ENCODE assay signal across 28 mouse cellular contexts in genomic region chr9:83608135-83608534, GRCm38 (mm10).
DNase-seq lines count a peak whose midpoint lies in the region; ATAC-seq and TF ChIP-seq lines count a peak whose summit lies in the region.
"Had no signal": no experiment of that assay in that cellular context is flagged by ENCODE, and none has a peak within 500 bp of the region (broad histone marks: within the 10 kb centered on the region; RNA-seq: fewer than 3 reads in every experiment).

No protein-coding gene starts in this region.

- no peak overlapping the region for H3K9ac ChIP-seq in midbrain, embryonic 15.5 days
- H3K9ac ChIP-seq: embryonic facial prominence, embryonic 12.5 days; embryonic facial prominence, embryonic 15.5 days; forebrain, embryonic 12.5 days; forebrain, embryonic 15.5 days; heart, embryonic 12.5 days; heart, embryonic 15.5 days; hindbrain, embryonic 13.5 days; intestine, embryonic 15.5 days had no signal

- DNase-seq in layer of hippocampus, adult 2 months (ENCODE audit: low spot score in 2 of 2), result no peak
- no peak for DNase-seq in layer of hippocampus, adult 9-11 months
- DNase-seq in midbrain, embryonic 10.5 days (ENCODE audit: low spot score), result no peak
- peak; percentile 70 for DNase-seq in telencephalon, adult 2 months (ENCODE audit: low read depth, low spot score)
- no peak for DNase-seq in adrenal gland, postnatal 25 days
- DNase-seq: adrenal gland, postnatal 10 days; B cell, adult 2 months; cerebellum, adult 18-20 months; cerebellum, adult 9-10 months; cerebellum, postnatal 14 days; gastrocnemius, postnatal 25 days; heart, adult 18-20 months; heart, postnatal 10 days; heart, postnatal 36 days had no signal

- no peaks in the 10 kb centered on the region for H3K9me3 ChIP-seq in midbrain, embryonic 10.5 days (replicated peaks)
- no peaks in the 10 kb centered on the region for H3K9me3 ChIP-seq in midbrain, embryonic 15.5 days
- H3K9me3 ChIP-seq: embryonic facial prominence, embryonic 12.5 days; embryonic facial prominence, embryonic 15.5 days; forebrain, embryonic 12.5 days; forebrain, embryonic 15.5 days; G1E; heart, embryonic 12.5 days; heart, embryonic 15.5 days; hindbrain, embryonic 10.5 days; hindbrain, embryonic 13.5 days; intestine, embryonic 15.5 days had no signal

- no peak for ATAC-seq in midbrain, embryonic 15.5 days (replicated peaks)
- ATAC-seq: forebrain, embryonic 15.5 days; hindbrain, embryonic 16.5 days; intestine, embryonic 15.5 days; Patski had no signal

- H3K36me3 ChIP-seq in midbrain, embryonic 10.5 days, result no peaks in the 10 kb centered on the region
- H3K36me3 ChIP-seq in midbrain, embryonic 15.5 days (replicated peaks), result no peaks in the 10 kb centered on the region
- H3K36me3 ChIP-seq: embryonic facial prominence, embryonic 12.5 days; embryonic facial prominence, embryonic 15.5 days; forebrain, embryonic 12.5 days; forebrain, embryonic 15.5 days; G1E; heart, embryonic 12.5 days; heart, embryonic 15.5 days; hindbrain, embryonic 10.5 days; hindbrain, embryonic 13.5 days; intestine, embryonic 15.5 days had no signal

- no peak overlapping the region for H3K4me3 ChIP-seq in layer of hippocampus, adult 2 months
- no peak overlapping the region for H3K4me3 ChIP-seq in midbrain, embryonic 10.5 days
- H3K4me3 ChIP-seq in midbrain, embryonic 15.5 days, result no peak overlapping the region
- H3K4me3 ChIP-seq: embryonic facial prominence, embryonic 12.5 days; embryonic facial prominence, embryonic 15.5 days; forebrain, embryonic 12.5 days; forebrain, embryonic 15.5 days; heart, embryonic 12.5 days; heart, embryonic 15.5 days; hindbrain, embryonic 10.5 days; hindbrain, embryonic 13.5 days; intestine, embryonic 15.5 days had no signal

- peaks cover 85% of the 10 kb centered on the region for H3K4me1 ChIP-seq in midbrain, embryonic 10.5 days
- peaks cover 26% of the 10 kb centered on the region for H3K4me1 ChIP-seq in midbrain, embryonic 15.5 days

- no peak overlapping the region for H3K4me2 ChIP-seq in midbrain, embryonic 15.5 days
- H3K4me2 ChIP-seq: embryonic facial prominence, embryonic 12.5 days; embryonic facial prominence, embryonic 15.5 days; forebrain, embryonic 12.5 days; forebrain, embryonic 15.5 days; heart, embryonic 12.5 days; heart, embryonic 15.5 days; hindbrain, embryonic 13.5 days; intestine, embryonic 15.5 days had no signal

- 83% methylated on average over 1 of the region's 1 CpGs for WGBS in midbrain, embryonic 10.5 days
- 76% methylated on average over 1 of the region's 1 CpGs for WGBS in midbrain, embryonic 15.5 days

- no peak for TF ChIP-seq CTCF in layer of hippocampus, adult 2 months (conservative IDR thresholded peaks at IDR 0.05)

- H3K27me3 ChIP-seq in midbrain, embryonic 10.5 days (ENCODE audit: low read depth, poor library complexity, severe bottlenecking), result no peaks in the 10 kb centered on the region
- H3K27me3 ChIP-seq in midbrain, embryonic 15.5 days (replicated peaks), result no peaks in the 10 kb centered on the region
- H3K27me3 ChIP-seq: CH12.LX; embryonic facial prominence, embryonic 12.5 days; embryonic facial prominence, embryonic 15.5 days; forebrain, embryonic 12.5 days; forebrain, embryonic 15.5 days; heart, embryonic 12.5 days; heart, embryonic 15.5 days; hindbrain, embryonic 13.5 days; intestine, embryonic 15.5 days; Patski had no signal

- H3K27ac ChIP-seq in layer of hippocampus, adult 2 months, result peak overlapping the region; percentile 65; the same call in 1 of the 2 replicates
- H3K27ac ChIP-seq in midbrain, embryonic 10.5 days (replicated peaks), result peak overlapping the region; percentile 63; the same call in 1 of the 2 replicates
- no peak overlapping the region for H3K27ac ChIP-seq in midbrain, embryonic 15.5 days
- H3K27ac ChIP-seq: embryonic facial prominence, embryonic 12.5 days; embryonic facial prominence, embryonic 15.5 days; forebrain, embryonic 12.5 days; forebrain, embryonic 15.5 days; heart, embryonic 15.5 days; hindbrain, embryonic 13.5 days; intestine, embryonic 15.5 days had no signal
